Mouse (Mus musculus) bone marrow, adult 2 months (tissue): ENCODE measurements around the gene Cysltr2. TPM values are rescaled to one million over a fixed set of nuclear protein-coding genes. Genes with fewer than 3 reads are reported as not detected.

Source experiments
- H3K27ac ChIP-seq: fragments of 200-500 bp; 2 replicates; pipeline ENCODE4 v1.5.1; 2012; ENCODE audit warnings: low read depth, mild to moderate bottlenecking, control low read depth, inconsistent platforms, low read length; ENCODE audit not compliant: control insufficient read depth, poor library complexity, insufficient read depth
- H3K4me1 ChIP-seq: fragments of 200-500 bp; 2 replicates; pipeline ENCODE4 v1.6.1; 2011; ENCODE audit warnings: low read length; ENCODE audit not compliant: control insufficient read depth, insufficient read depth
- H3K4me3 ChIP-seq: fragments of 200-500 bp; replicated peaks from 2 replicates; pipeline ENCODE3; 2011; ENCODE audit warnings: mild to moderate bottlenecking, low read depth, low read length, control low read depth; ENCODE audit not compliant: control insufficient read depth
- CTCF ChIP-seq: fragments of 200-500 bp; IDR thresholded peaks from 2 replicates; pipeline ENCODE4 v1.5.1; 2011; ENCODE audit warnings: low read length, control low read depth; ENCODE audit not compliant: control insufficient read depth, insufficient read depth
- POLR2A ChIP-seq: fragments of 200-500 bp; IDR thresholded peaks from 2 replicates; pipeline ENCODE4 v1.6.1; 2011; ENCODE audit warnings: low read depth, mild to moderate bottlenecking, control low read depth, low read length, borderline replicate concordance; ENCODE audit not compliant: control insufficient read depth
- WGBS: fragments of 180-500 bp; shearing (Covaris S2); methylation state at CpG from one replicate; pipeline ENCODE4 v1.1.7; 2018; 5-methylcytosine and 5-hydroxymethylcytosine counted together
- polyA plus RNA-seq: library from polyadenylated mRNA; stranded (reverse); fragments of >200 nt; gene quantifications from 2 replicates; pipeline ENCODE4 v1.2.4, GENCODE M21; 2011; ENCODE audit warnings: low replicate concordance; ENCODE audit not compliant: missing spikeins, insufficient read depth, insufficient read length

Gene Cysltr2
- 40.4 and 62.2 TPM in 2 replicates for polyA plus RNA-seq

- WGBS, result 10% methylated on average over 6 of the region's 6 CpGs
- H3K27ac ChIP-seq, result no peak within 1 kb of the TSS
- peaks cover 3% of the 10 kb centered on the region; the same call in 1 of the 2 replicates for H3K4me1 ChIP-seq
- TF ChIP-seq CTCF (no peak), POLR2A (no peak)
- H3K4me3 ChIP-seq, result peak within 1 kb of the TSS; percentile 50
Measured at GRCm38 (mm10) chr14:73048937-73049336, at the start of gene Cysltr2. Cysltr2 (minus strand) TSS chr14:73049114.

GRCm38 (mm10) chr14:73094802-73095550, 46.1 kb upstream of the Cysltr2 start:
- no peak overlapping the region for H3K4me3 ChIP-seq
- TF ChIP-seq POLR2A, result no peak
- TF ChIP-seq CTCF, result no peak
- 63% methylated on average over 13 of the region's 13 CpGs for WGBS
- H3K4me1 ChIP-seq, result no peaks in the 10 kb centered on the region; the same call in 1 of the 2 replicates
- no peak overlapping the region for H3K27ac ChIP-seq

GRCm38 (mm10) chr14:73092871-73093270, 44.0 kb upstream of the Cysltr2 start:
- peaks cover 2% of the 10 kb centered on the region for H3K4me1 ChIP-seq
- 59% methylated on average over 3 of the region's 3 CpGs for WGBS
- H3K4me3 ChIP-seq, result no peak overlapping the region
- TF ChIP-seq POLR2A, result no peak
- no peak for TF ChIP-seq CTCF
- no peak overlapping the region for H3K27ac ChIP-seq

- peaks cover 3% of the 10 kb centered on the region for H3K4me1 ChIP-seq
- no peak overlapping the region for H3K4me3 ChIP-seq
- 73% methylated on average over 1 of the region's 1 CpGs for WGBS
- TF ChIP-seq POLR2A, result no peak
- no peak for TF ChIP-seq CTCF
- H3K27ac ChIP-seq, result no peak overlapping the region
Measured at GRCm38 (mm10) chr14:73088224-73088623, 39.3 kb upstream of the Cysltr2 start.

- WGBS, result 10% methylated on average over 5 of the region's 5 CpGs
- H3K27ac ChIP-seq, result peak overlapping the region; percentile 51; the same call in 1 of the 2 replicates
- TF ChIP-seq CTCF (no peak), POLR2A (no peak)
- peaks cover 3% of the 10 kb centered on the region for H3K4me1 ChIP-seq
- no peak overlapping the region for H3K4me3 ChIP-seq
Measured at GRCm38 (mm10) chr14:73087746-73088145, 38.8 kb upstream of the Cysltr2 start.

GRCm38 (mm10) chr14:73087247-73087646, 38.3 kb upstream of the Cysltr2 start:
- Histone ChIP-seq H3K27ac (no peak overlapping the region), H3K4me1 (peaks cover 3% of the 10 kb centered on the region), H3K4me3 (no peak overlapping the region)
- no peak for TF ChIP-seq CTCF
- TF ChIP-seq POLR2A, result no peak
- WGBS, result 46% methylated on average over 5 of the region's 5 CpGs

GRCm38 (mm10) chr14:73086425-73086824, 37.5 kb upstream of the Cysltr2 start:
- Histone ChIP-seq H3K4me3 (no peak overlapping the region), H3K4me1 (peaks cover 3% of the 10 kb centered on the region), H3K27ac (no peak overlapping the region)
- TF ChIP-seq POLR2A (no peak), CTCF (no peak)
- 67% methylated on average over 3 of the region's 3 CpGs for WGBS

GRCm38 (mm10) chr14:73083563-73083962, 34.6 kb upstream of the Cysltr2 start:
- WGBS, result 82% methylated on average over 2 of the region's 2 CpGs
- H3K27ac ChIP-seq, result no peak overlapping the region
- peaks cover 3% of the 10 kb centered on the region for H3K4me1 ChIP-seq
- no peak for TF ChIP-seq CTCF
- no peak for TF ChIP-seq POLR2A
- H3K4me3 ChIP-seq, result no peak overlapping the region

GRCm38 (mm10) chr14:73064460-73064859, 15.5 kb upstream of the Cysltr2 start:
- H3K27ac ChIP-seq, result no peak overlapping the region; the same call in 1 of the 2 replicates
- 24% methylated on average over 7 of the region's 7 CpGs for WGBS
- TF ChIP-seq CTCF (no peak), POLR2A (no peak)
- H3K4me3 ChIP-seq, result no peak overlapping the region
- H3K4me1 ChIP-seq, result no peaks in the 10 kb centered on the region
